Mouse (Mus musculus) cerebellum, adult 11-12 months (tissue): ENCODE data around the gene Xylb.

Experiments
- DNase-seq: peaks from one replicate; pipeline ENCODE4 v3.0.0; 2022

The Xylb gene

DNA sequence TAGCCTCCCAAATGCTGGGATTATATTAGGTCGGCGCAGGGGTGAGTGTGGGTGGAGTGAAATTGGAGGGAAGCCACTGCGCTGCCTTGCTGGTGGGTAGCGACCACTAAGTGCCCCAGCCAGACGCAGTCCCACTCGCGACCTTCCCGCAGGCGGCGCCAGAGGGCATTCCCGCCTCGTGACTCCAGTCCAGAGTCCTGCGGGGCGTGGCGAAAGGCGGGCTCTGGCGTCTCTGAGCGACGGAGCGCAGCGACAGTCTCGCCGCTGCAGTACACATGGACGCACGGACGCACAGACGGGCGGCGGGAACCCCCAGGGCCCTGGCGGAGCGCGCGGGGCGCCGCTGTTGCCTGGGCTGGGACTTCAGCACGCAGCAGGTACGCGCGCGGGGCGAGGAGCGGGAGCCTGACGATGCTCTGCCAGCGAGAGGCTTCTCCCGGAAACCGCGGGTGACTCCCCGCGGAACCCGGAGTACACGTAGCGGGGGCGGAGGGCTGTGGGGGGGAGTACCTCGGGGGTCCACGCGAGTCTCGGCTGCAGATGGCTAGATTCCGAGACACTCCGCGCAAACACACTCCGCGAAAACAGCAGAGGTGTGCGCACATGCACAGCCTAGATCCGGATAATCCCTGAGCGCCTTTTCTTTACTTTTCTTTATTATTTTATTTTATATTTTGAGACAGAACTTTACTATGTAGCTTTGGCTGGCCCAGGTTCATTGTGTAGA lies at the start of gene Xylb:
Gene Xylb (plus strand): TSS at position 51 of the 727 bp plus-strand sequence.
- DNase-seq = peak; percentile 90

GRCm38 (mm10) chr9:119309067-119309466 lies 48.1 kb upstream of the Xylb start:
- no peak for DNase-seq

GRCm38 (mm10) chr9:119313096-119313495 lies 44.1 kb upstream of the Xylb start:
- no peak for DNase-seq

- DNase-seq = no peak
Measured at GRCm38 (mm10) chr9:119318891-119319290, 38.3 kb upstream of the Xylb start.

- peak; percentile 36 for DNase-seq
Measured at GRCm38 (mm10) chr9:119320446-119320845, 36.7 kb upstream of the Xylb start.

- no peak for DNase-seq
Measured at GRCm38 (mm10) chr9:119320946-119321345, 36.2 kb upstream of the Xylb start.

- DNase-seq = peak; percentile 79
Measured at GRCm38 (mm10) chr9:119321392-119322229, 35.6 kb upstream of the Xylb start.

- peak; percentile 100 for DNase-seq
Measured at GRCm38 (mm10) chr9:119322289-119323259, 34.6 kb upstream of the Xylb start, which contains the start of gene Oxsr1. Gene Oxsr1 (minus strand): TSS chr9:119322427.

DNA sequence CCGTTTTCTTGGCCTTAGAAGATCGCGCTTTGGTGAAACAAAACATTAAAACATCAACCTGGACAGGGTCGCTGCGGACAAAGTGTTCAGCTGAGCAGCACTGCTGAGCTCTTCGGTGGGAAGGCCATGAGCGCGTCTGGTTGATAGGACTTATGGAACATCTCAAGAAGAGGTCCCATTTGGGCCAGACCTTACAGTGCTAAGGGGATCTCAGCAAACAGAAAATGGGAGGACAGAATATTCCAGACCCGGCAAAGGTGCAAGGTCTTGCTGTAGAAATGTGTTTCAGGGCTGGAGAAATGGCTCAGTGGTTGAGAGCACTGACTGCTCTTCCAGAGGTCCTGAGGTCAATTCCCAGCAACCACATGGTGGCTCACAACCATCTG lies 33.9 kb upstream of the Xylb start:
- DNase-seq = no peak

DNA sequence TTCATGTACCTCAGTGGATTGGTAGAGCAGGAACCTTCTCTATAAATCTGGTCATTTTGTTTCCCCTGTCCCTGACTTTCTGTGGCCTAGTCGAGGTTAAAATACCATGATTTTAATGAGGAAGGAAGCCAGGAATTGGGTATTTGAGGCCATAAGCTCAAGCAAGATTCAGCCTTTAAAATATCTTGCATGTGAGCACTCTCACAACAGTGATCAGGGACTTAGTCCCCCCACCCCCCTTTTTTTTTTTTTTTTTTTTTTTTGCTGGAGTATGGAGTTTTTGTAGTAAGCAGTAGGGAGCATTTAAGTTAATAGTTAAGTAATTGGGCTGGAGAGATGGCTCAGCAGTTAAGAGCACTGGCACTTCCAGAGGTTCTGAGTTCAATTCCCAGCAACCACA lies 33.1 kb upstream of the Xylb start:
- no peak for DNase-seq

DNA sequence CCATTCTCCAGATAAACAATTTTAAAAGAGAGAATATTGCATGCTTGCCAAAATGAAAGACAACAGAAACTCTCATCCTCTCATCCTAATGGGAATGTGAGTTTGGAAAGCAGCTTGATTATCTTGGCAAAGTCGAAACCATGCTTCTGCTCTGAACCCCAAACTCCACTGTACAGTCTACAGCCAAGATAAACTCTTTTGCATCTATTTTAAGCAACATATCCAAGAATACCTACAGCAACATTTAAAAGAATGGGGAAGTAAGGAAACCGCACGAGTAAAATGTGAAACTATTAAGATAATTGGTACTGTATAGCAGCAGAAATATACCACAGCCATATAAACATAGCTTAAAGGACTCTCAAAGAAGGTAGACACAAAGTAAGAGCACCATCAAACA lies 28.7 kb upstream of the Xylb start:
- no peak for DNase-seq

DNA sequence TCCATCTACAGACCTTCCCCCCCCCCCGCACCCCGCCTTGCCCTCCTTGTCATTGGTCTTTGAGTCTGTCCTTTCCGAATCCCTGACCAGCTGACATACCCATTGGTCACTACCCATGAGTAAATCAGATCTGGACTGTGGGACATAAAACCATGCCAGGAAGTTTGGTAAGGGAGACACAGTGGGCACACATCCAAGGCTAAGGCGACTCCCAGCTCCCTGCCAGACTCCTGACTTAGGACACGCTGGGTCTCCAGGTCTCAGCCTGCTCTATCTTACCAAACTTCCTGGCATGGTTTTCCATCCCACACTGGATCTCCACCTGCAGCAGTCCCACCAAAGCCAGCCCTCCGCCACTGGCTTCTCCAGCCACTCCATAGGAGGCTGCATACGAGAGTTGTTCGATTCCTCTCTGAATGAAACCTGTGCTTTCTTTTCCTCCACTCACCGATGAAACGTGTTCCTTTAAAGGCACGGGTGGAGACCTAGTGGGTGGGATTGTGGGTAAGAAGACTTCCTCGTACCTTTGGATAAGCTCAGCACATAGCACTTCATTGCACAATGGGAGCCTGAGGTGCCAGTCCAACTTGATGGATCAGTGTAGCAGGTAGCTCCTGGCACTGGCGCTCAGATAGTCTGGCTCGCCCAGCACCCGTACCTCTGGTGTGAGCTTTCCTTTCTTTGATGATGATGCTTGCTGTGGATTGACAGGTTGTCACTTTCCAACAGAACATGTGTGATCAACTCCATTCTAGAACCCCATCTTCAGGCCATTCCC lies 26.8 kb upstream of the Xylb start:
- DNase-seq = no peak

DNA sequence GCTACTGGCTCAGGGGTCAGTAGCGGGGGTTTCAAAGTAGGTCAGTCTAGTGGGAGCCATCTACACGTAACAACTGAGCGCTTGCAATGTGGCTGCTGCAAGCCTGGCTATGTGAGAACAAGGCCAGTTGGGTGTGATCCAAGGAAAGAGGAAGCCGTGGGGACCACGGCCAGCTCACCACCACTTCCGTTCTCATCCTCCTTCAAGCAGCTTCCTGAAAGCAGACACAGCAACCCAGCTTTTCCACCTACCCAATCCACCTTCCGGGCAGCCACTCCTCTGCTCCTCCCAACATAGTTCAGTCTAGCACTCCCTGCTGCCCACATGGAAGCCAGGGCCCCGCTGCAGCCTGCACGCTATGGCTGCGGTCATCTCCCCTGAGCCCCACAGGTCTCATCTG lies 22.9 kb upstream of the Xylb start:
- DNase-seq = no peak

- DNase-seq = no peak
Measured at GRCm38 (mm10) chr9:119334834-119335233, 22.3 kb upstream of the Xylb start.

DNA sequence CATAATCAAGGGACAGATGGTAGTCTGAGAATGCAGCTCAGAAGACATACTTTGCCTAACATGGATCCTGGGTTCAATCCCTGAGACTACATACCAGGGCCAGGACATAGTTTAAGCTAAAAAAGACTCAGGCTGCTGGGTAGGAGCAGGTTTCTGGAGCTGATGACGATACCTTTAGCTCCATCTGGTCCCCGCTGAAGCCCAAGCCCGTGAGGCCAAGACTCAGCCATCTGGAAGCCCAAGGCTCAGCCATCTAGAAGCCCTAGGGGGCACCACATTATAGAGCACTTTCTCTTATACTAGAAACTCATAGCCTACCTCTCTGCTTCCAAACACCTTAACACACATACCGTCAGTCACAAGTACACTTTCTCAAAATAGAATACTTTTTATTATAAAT lies 21.6 kb upstream of the Xylb start:
- peak; percentile 56 for DNase-seq

DNA sequence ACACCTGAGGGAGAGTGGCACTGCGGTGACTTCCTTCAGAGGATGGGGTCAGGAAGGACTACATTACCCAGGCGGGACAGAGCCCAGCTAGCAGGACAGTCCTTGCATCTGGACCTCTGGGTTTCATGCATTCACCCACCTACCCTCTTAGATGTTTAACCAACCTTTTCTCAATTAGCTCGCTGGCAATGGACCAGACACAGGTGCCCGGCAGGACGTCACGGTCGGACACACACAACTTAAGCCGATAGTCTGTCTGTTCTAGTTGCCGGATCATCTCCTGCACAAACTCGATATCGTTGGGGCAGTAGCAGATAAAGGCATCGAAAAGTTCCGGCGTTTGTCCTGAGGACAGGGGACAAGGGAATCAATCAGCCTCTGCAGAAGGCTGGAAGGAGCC lies 19.3 kb upstream of the Xylb start:
- no peak for DNase-seq

- DNase-seq = no peak
Measured at GRCm38 (mm10) chr9:119338350-119338749, 18.8 kb upstream of the Xylb start.

- DNase-seq = no peak
Measured at GRCm38 (mm10) chr9:119339106-119339505, 18.1 kb upstream of the Xylb start.

DNA sequence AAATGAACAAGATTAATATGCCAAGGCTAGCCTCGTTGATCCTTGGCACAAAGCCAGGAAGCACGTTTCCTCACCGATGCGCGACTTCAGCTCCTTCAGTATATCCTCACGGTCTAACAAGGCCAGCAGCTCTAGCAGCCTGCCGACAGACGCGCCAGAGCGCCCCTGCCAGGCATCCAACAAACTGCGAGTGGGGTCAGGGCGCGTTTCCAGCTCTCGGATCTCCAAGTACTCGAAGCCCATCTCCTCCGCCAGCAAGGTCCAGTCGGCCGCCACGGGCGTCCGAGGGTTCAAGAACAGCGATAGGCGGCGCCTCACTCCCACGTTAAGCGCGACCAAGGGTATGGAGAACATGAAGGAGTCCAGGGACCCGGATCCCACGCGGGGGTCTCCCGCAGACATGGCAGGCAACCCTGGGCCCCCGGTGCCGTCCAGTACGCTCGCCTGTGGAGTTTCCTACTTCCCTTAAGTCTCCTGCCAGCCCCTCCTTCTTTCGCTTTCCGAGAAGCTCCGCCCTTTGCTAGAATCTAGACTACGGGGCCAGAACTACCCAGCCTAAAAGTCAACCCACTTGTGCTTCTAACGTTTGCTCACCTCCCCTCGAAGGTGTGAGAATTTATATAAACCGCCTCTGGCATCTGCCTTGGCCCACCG lies 17.5 kb upstream of the Xylb start, which contains the start of gene Acaa1a:
Gene Acaa1a (plus strand): TSS at position 119 of the 654 bp plus-strand sequence.
- DNase-seq = peak; percentile 80

GRCm38 (mm10) chr9:119340212-119340580 lies 17.0 kb upstream of the Xylb start:
- no peak for DNase-seq
